Mouse (Mus musculus): ENCODE data around the gene Sptbn1. TPM values are rescaled to one million over a fixed set of nuclear protein-coding genes. Genes with fewer than 3 reads are reported as not detected.

Sptbn1 gene
- total and polyA plus RNA-seq, 2 experiments from 2014 or later, result 121 to 271 TPM

DNA sequence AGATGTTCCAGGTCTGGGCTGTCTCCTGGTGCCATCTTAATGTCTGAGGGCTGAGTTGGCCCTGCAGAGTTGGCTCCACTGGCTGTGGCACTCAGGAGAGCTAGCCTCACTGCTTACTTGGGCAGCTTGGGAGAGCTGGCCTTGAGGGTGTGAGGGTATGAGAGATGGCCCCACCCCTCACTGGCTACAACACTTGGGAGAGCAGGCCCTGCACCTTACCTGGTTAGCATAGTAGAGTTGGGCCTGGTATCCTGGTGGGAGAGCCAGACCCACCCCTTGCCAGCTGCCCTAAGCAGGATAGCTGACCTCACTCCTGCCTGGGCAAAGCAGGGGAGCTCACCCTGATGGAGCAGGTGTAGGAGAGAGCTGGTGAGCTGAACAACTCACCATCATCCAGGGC lies 32.3 kb downstream of the Sptbn1 start:
- TF ChIP-seq EP300 (IDR thresholded peaks at IDR 0.05; ENCODE audit: low read depth) (no peak), CTCF (IDR thresholded peaks at IDR 0.05; ENCODE audit: low read depth) (no peak)
- DNase-seq (ENCODE audit: low spot score) (no peak), ATAC-seq (ENCODE audit: insufficient read depth, low read depth) (no peak)
- Histone ChIP-seq H3K9me3 (replicated peaks; ENCODE audit: control insufficient read depth, low read length) (no peaks in the 10 kb centered on the region), H3K4me2 (ENCODE audit: low read depth, low read length) (no peak overlapping the region), H3K4me1 (ENCODE audit: control insufficient read depth, insufficient read depth) (peaks cover 58% of the 10 kb centered on the region), H3K36me3 (replicated peaks; ENCODE audit: control insufficient read depth, insufficient read depth, low read length) (peaks cover 35% of the 10 kb centered on the region), H3K27ac (ENCODE audit: low read depth) (peak overlapping the region; percentile 25; the same call in 1 of the 2 replicates), H3K4me3 (ENCODE audit: low read depth, low read length) (no peak overlapping the region), H3K27me3 (ENCODE audit: control insufficient read depth, insufficient read depth, low read length) (no peaks in the 10 kb centered on the region), H3K9ac (replicated peaks; ENCODE audit: low read depth, low read length) (no peak overlapping the region)

DNA sequence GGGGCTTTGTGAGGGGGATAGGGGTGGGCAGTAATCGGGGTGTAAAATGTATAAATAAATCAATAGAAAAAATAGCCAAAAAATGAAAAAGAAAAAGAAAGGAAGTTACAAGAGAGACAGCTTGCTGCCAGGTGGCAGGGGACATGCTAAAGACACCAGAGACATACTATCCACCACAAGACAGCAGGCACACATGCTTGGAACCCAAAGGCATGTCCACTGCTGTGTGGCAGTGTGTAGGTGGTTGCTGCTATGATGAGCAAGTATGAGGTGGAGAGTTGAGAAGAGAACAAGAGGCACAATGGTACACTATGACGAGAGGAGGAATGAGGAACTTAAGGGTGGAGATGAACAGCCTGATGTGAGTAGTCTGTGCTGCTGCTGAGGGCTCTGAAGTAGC lies 32.8 kb downstream of the Sptbn1 start:
- 85% methylated on average over 2 of the region's 2 CpGs for WGBS
- Histone ChIP-seq H3K4me3 (ENCODE audit: low read depth, low read length) (no peak overlapping the region), H3K36me3 (replicated peaks; ENCODE audit: control insufficient read depth, insufficient read depth, low read length) (peaks cover 33% of the 10 kb centered on the region), H3K4me1 (ENCODE audit: control insufficient read depth, insufficient read depth) (peaks cover 61% of the 10 kb centered on the region), H3K9ac (replicated peaks; ENCODE audit: low read depth, low read length) (no peak overlapping the region), H3K27ac (ENCODE audit: low read depth) (no peak overlapping the region), H3K27me3 (ENCODE audit: control insufficient read depth, insufficient read depth, low read length) (no peaks in the 10 kb centered on the region), H3K4me2 (ENCODE audit: low read depth, low read length) (no peak overlapping the region), H3K9me3 (replicated peaks; ENCODE audit: control insufficient read depth, low read length) (no peaks in the 10 kb centered on the region)
- no peak for TF ChIP-seq EP300 (IDR thresholded peaks at IDR 0.05; ENCODE audit: low read depth)
- no peak for TF ChIP-seq CTCF (IDR thresholded peaks at IDR 0.05; ENCODE audit: low read depth)
- DNase-seq (ENCODE audit: low spot score), result no peak
- no peak for ATAC-seq (ENCODE audit: insufficient read depth, low read depth)

DNA sequence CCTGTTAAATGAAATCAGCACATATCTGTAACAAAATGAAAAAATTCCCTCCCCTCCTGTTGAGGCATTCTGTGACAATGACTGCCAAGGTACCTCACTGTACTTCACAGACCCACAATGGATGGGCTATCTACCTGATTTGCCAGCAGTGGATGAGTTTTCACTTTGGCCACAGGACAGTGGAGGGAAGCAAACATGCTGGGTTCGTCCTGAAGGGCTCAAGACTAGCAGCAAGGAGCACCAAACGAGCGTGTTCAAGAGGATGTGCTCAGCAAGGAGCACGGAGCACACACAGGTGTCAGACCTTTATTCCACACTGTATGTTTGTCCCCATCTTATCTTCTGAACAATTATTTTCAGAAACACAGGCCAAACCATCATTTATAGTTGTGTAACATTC lies 34.0 kb downstream of the Sptbn1 start:
- Histone ChIP-seq H3K36me3 (replicated peaks; ENCODE audit: control insufficient read depth, insufficient read depth, low read length) (peaks cover 29% of the 10 kb centered on the region; the same call in 1 of the 2 replicates), H3K9me3 (replicated peaks; ENCODE audit: control insufficient read depth, low read length) (no peaks in the 10 kb centered on the region), H3K4me3 (ENCODE audit: low read depth, low read length) (no peak overlapping the region), H3K4me1 (ENCODE audit: control insufficient read depth, insufficient read depth) (peaks cover 64% of the 10 kb centered on the region), H3K27me3 (ENCODE audit: control insufficient read depth, insufficient read depth, low read length) (no peaks in the 10 kb centered on the region), H3K4me2 (ENCODE audit: low read depth, low read length) (no peak overlapping the region), H3K27ac (ENCODE audit: low read depth) (no peak overlapping the region), H3K9ac (replicated peaks; ENCODE audit: low read depth, low read length) (no peak overlapping the region)
- ATAC-seq (ENCODE audit: insufficient read depth, low read depth) (no peak), DNase-seq (ENCODE audit: low spot score) (no peak)
- WGBS, result 67% methylated on average over 4 of the region's 4 CpGs
- TF ChIP-seq EP300 (IDR thresholded peaks at IDR 0.05; ENCODE audit: low read depth) (no peak), CTCF (IDR thresholded peaks at IDR 0.05; ENCODE audit: low read depth) (no peak)

DNA sequence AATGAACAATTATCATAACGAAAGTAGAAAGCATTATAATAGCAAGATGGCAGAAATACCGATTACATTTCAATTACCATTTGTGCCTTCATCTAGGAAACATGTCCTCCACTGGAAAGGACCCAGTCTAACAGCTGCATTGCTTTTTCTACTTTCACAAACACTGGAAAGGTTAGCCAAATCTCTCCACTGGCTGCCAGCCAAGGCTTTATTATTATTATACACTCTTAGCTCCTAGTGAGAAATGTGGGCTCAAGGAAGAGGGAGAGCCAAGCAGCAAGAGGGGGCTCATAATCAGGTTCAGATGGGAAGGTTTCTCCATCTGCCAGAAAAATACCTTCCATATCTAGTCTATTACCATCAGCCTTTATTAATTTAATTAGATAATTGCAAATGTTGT lies 35.9 kb downstream of the Sptbn1 start:
- H3K27me3 ChIP-seq (ENCODE audit: control insufficient read depth, insufficient read depth, low read length), result no peaks in the 10 kb centered on the region
- H3K36me3 ChIP-seq (replicated peaks; ENCODE audit: control insufficient read depth, insufficient read depth, low read length), result peaks cover 23% of the 10 kb centered on the region; the same call in 1 of the 2 replicates
- 55% methylated on average over 2 of the region's 2 CpGs for WGBS
- no peak for ATAC-seq (ENCODE audit: insufficient read depth, low read depth)
- no peak overlapping the region for H3K4me3 ChIP-seq (ENCODE audit: low read depth, low read length)
- DNase-seq (ENCODE audit: low spot score), result peak; percentile 72
- H3K4me2 ChIP-seq (ENCODE audit: low read depth, low read length), result no peak overlapping the region
- H3K4me1 ChIP-seq (ENCODE audit: control insufficient read depth, insufficient read depth), result peaks cover 65% of the 10 kb centered on the region
- H3K27ac ChIP-seq (ENCODE audit: low read depth), result peak overlapping the region; percentile 90
- no peak overlapping the region for H3K9ac ChIP-seq (replicated peaks; ENCODE audit: low read depth, low read length)
- H3K9me3 ChIP-seq (replicated peaks; ENCODE audit: control insufficient read depth, low read length), result no peaks in the 10 kb centered on the region
- no peak for TF ChIP-seq CTCF (IDR thresholded peaks at IDR 0.05; ENCODE audit: low read depth)
- TF ChIP-seq EP300 (IDR thresholded peaks at IDR 0.05; ENCODE audit: low read depth), result 0 out of 2 replicates have a peak, but pooled peaks have one; percentile 5

DNA sequence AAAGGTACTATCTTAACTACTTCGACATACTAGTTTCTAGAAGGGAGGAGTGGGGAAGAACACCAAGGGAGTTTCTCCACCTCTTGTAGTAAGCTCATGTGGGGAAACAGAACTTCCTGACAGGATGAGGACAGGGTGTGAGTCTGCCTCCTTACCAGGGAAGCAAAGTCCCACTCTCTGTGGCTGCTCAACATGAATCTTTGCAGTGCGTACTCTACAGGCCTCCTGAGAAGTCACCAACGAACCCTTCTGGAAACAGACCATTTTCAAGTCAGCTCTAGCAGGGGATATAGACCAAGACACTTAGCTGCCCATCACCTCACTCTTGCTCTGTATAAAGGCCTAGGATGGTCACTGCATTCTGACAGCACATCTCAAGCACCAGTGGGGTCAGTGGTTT lies 36.6 kb downstream of the Sptbn1 start:
- TF ChIP-seq CTCF (IDR thresholded peaks at IDR 0.05; ENCODE audit: low read depth) (no peak), EP300 (IDR thresholded peaks at IDR 0.05; ENCODE audit: low read depth) (no peak)
- H3K36me3 ChIP-seq (replicated peaks; ENCODE audit: control insufficient read depth, insufficient read depth, low read length), result peaks cover 18% of the 10 kb centered on the region; the same call in 1 of the 2 replicates
- DNase-seq (ENCODE audit: low spot score) (no peak), ATAC-seq (ENCODE audit: insufficient read depth, low read depth) (no peak)
- peak overlapping the region; percentile 90 for H3K27ac ChIP-seq (ENCODE audit: low read depth)
- no peak overlapping the region for H3K4me3 ChIP-seq (ENCODE audit: low read depth, low read length)
- WGBS, result 47% methylated on average over 3 of the region's 3 CpGs
- H3K27me3 ChIP-seq (ENCODE audit: control insufficient read depth, insufficient read depth, low read length), result no peaks in the 10 kb centered on the region
- H3K4me1 ChIP-seq (ENCODE audit: control insufficient read depth, insufficient read depth), result peaks cover 66% of the 10 kb centered on the region
- H3K4me2 ChIP-seq (ENCODE audit: low read depth, low read length), result peak overlapping the region; percentile 20; the same call in 1 of the 2 replicates
- no peaks in the 10 kb centered on the region for H3K9me3 ChIP-seq (replicated peaks; ENCODE audit: control insufficient read depth, low read length)
- H3K9ac ChIP-seq (replicated peaks; ENCODE audit: low read depth, low read length), result no peak overlapping the region

DNA sequence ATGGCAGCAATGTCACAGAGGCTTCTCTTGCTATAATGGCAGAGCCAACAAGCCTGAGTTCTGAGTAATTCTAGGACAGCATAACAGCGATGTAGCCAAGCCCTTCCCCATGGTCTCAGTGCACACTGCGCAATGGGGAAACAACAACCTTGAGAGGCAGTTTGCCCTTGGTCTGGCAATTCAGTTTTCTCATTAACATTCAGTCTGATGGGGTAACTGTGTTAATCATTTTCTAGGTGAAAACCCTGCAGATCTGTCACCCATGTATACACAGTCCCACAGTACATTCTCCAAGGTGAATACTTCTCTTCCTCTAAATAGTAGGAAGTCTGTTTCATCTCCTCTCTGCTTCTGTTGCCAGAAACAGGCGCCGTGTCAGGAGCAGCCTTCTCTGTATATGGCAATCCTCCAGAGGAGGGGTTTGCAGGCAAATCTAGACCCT lies 37.6 kb downstream of the Sptbn1 start:
- TF ChIP-seq EP300 (IDR thresholded peaks at IDR 0.05; ENCODE audit: low read depth) (no peak), CTCF (IDR thresholded peaks at IDR 0.05; ENCODE audit: low read depth) (no peak)
- peak overlapping the region; percentile 90 for H3K27ac ChIP-seq (ENCODE audit: low read depth)
- peaks cover 10% of the 10 kb centered on the region; the same call in 1 of the 2 replicates for H3K36me3 ChIP-seq (replicated peaks; ENCODE audit: control insufficient read depth, insufficient read depth, low read length)
- ATAC-seq (ENCODE audit: insufficient read depth, low read depth) (peak; percentile 64; the same call in 1 of the 2 replicates), DNase-seq (ENCODE audit: low spot score) (no peak)
- H3K9me3 ChIP-seq (replicated peaks; ENCODE audit: control insufficient read depth, low read length), result no peaks in the 10 kb centered on the region
- H3K4me3 ChIP-seq (ENCODE audit: low read depth, low read length), result no peak overlapping the region
- H3K27me3 ChIP-seq (ENCODE audit: control insufficient read depth, insufficient read depth, low read length), result no peaks in the 10 kb centered on the region
- WGBS, result 41% methylated on average over 4 of the region's 4 CpGs
- H3K4me1 ChIP-seq (ENCODE audit: control insufficient read depth, insufficient read depth), result peaks cover 66% of the 10 kb centered on the region
- 0 out of 2 replicates have a peak overlapping the region, but pooled peaks have one; percentile 4 for H3K9ac ChIP-seq (replicated peaks; ENCODE audit: low read depth, low read length)
- H3K4me2 ChIP-seq (ENCODE audit: low read depth, low read length), result no peak overlapping the region

All from heart, postnatal 0 days (tissue).